Mouse (Mus musculus): ENCODE measurements around the gene Tmem63a. TPM values are rescaled to one million over a fixed set of nuclear protein-coding genes. Genes with fewer than 3 reads are reported as not detected.

Tmem63a gene
- total and polyA plus RNA-seq, 3 experiments: 0.89 to 3.0 (median 2.2) TPM

GRCm38 (mm10) chr1:181021488-181021865, 79.3 kb downstream of the Tmem63a start:
- Histone ChIP-seq H3K27me3 (replicated peaks) (peaks cover 28% of the 10 kb centered on the region), H3K4me3 (replicated peaks in 1 of 3; ENCODE audit: low read depth in 2 of 3, low read length in 2 of 3, poor library complexity in 1 of 3) (no peak overlapping the region), H3K4me2 (ENCODE audit: insufficient read depth, low read depth, poor library complexity, severe bottlenecking) (no peak overlapping the region), H3K27ac (ENCODE audit: insufficient read depth, low read depth) (no peak overlapping the region), H3K4me1 (ENCODE audit: control insufficient read depth in 1 of 2, insufficient read depth in 2 of 2) (peaks cover 0 to 5% of the 10 kb centered on the region in 2 experiments; a peak in 2 of 4 replicates), H3K9ac (ENCODE audit: insufficient read depth, low read depth) (no peak overlapping the region), H3K9me3 (replicated peaks; ENCODE audit: low read length) (peaks cover 3% of the 10 kb centered on the region), H3K36me3 (replicated peaks in 1 of 2; ENCODE audit: control insufficient read depth in 1 of 2, insufficient read depth in 1 of 2, low read length in 1 of 2) (no peaks in the 10 kb centered on the region), H3K79me2 (replicated peaks; ENCODE audit: control insufficient read depth, extremely low read depth, insufficient read depth, poor library complexity, severe bottlenecking) (no peaks in the 10 kb centered on the region)
- dilution Hi-C loops (cut with MboI; ENCODE audit: extremely low pct_ligation_motif_present, extremely low pct_unique_long_range_greater_than_20kb, low sequenced_read_pairs) (no loop called here), in situ Hi-C loops (cut with MboI; ENCODE audit: low pct_ligation_motif_present, low pct_unique_long_range_greater_than_20kb, low sequenced_read_pairs) (loop anchor here (5.0 to 25.0 kb wide), 2 partner anchors 34 to 516 kb away; no protein-coding TSS in a partner anchor)
- DNase-seq (ENCODE audit: extremely low read depth): no peak
- TF ChIP-seq GABPA (IDR thresholded peaks at IDR 0.05; ENCODE audit: insufficient replicate concordance, low read depth, low read length) (no peak), MAX (IDR thresholded peaks at IDR 0.05; ENCODE audit: low read length) (no peak), E2F4 (IDR thresholded peaks at IDR 0.05; ENCODE audit: insufficient replicate concordance, low read depth, low read length) (no peak), MXI1 (IDR thresholded peaks at IDR 0.05; ENCODE audit: low read depth, low read length) (no peak), HCFC1 (IDR thresholded peaks at IDR 0.05; ENCODE audit: low read depth, low read length) (no peak), CHD1 (IDR thresholded peaks at IDR 0.05; ENCODE audit: low read depth, low read length) (no peak), JUND (conservative IDR thresholded peaks at IDR 0.05; ENCODE audit: low read depth, low read length) (no peak), UBTF (IDR thresholded peaks at IDR 0.05; ENCODE audit: low read depth, low read length) (no peak), MAFK (IDR thresholded peaks at IDR 0.05; ENCODE audit: insufficient replicate concordance, low read length) (no peak), SMC3 (IDR thresholded peaks at IDR 0.05; ENCODE audit: low read depth, low read length) (no peak), JUN (IDR thresholded peaks at IDR 0.05; ENCODE audit: insufficient read depth, low read depth, low read length) (no peak), EP300 (IDR thresholded peaks at IDR 0.05; ENCODE audit: low read length) (no peak), USF1 (IDR thresholded peaks at IDR 0.05; ENCODE audit: low read depth, low read length) (no peak), ZC3H11A (IDR thresholded peaks at IDR 0.05; ENCODE audit: low read depth, low read length) (no peak), CHD2 (IDR thresholded peaks at IDR 0.05; ENCODE audit: low read length) (no peak)

DNA sequence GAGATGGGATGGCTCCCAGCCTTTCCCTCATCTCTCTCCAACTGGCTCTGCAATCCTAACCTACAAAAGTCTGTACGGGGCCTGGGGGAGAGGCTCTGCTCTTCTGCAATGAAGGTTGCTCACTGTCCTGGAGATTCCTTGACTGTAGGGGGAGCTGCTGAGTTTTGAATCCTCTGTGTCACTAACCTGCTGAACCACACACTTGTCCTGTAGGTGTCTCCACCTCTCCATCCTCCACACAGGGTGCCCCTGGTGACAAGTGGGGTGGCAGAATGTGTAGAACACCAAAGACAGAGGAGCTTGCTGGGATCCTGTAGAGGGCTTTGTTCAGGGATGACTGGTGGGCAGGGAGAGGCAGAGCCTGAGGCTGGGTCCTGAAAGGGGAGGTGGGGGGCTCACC, 80.1 kb downstream of the Tmem63a start:
- peaks cover 0 to 5% of the 10 kb centered on the region in 2 experiments; a peak in 2 of 4 replicates for H3K4me1 ChIP-seq (ENCODE audit: control insufficient read depth in 1 of 2, insufficient read depth in 2 of 2)
- H3K79me2 ChIP-seq (replicated peaks; ENCODE audit: control insufficient read depth, extremely low read depth, insufficient read depth, poor library complexity, severe bottlenecking): no peaks in the 10 kb centered on the region
- peaks cover 28% of the 10 kb centered on the region for H3K27me3 ChIP-seq (replicated peaks)
- no peak overlapping the region for H3K9ac ChIP-seq (ENCODE audit: insufficient read depth, low read depth)
- peaks cover 3% of the 10 kb centered on the region for H3K9me3 ChIP-seq (replicated peaks; ENCODE audit: low read length)
- no peak overlapping the region for H3K4me3 ChIP-seq (replicated peaks in 1 of 3; ENCODE audit: low read depth in 2 of 3, low read length in 2 of 3, poor library complexity in 1 of 3)
- DNase-seq (ENCODE audit: extremely low read depth): peak; percentile 85
- peak; percentile 60; the same call in 1 of the 2 replicates for TF ChIP-seq NELFE (IDR thresholded peaks at IDR 0.05; ENCODE audit: low read depth, low read length)
- no peak for TF ChIP-seq JUND (conservative IDR thresholded peaks at IDR 0.05; ENCODE audit: low read depth, low read length)
- TF ChIP-seq USF1 (IDR thresholded peaks at IDR 0.05; ENCODE audit: low read depth, low read length): no peak
- TF ChIP-seq SMC3 (IDR thresholded peaks at IDR 0.05; ENCODE audit: low read depth, low read length): peak; percentile 62
- TF ChIP-seq CTCF (conservative IDR thresholded peaks at IDR 0.05 in 1 of 2, IDR thresholded peaks at IDR 0.05 in 1 of 2; ENCODE audit: low read depth in 2 of 2, low read length in 2 of 2): peak; percentile 66 to 99; a peak in 3 of 4 replicates
- TF ChIP-seq RAD21 (IDR thresholded peaks at IDR 0.05; ENCODE audit: low read depth, low read length): peak; percentile 77
- TF ChIP-seq MYC (IDR thresholded peaks at IDR 0.05; ENCODE audit: low read depth, low read length): no peak
- TF ChIP-seq BHLHE40 (IDR thresholded peaks at IDR 0.05; ENCODE audit: low read depth, low read length): no peak
- H3K36me3 ChIP-seq (replicated peaks in 1 of 2; ENCODE audit: control insufficient read depth in 1 of 2, insufficient read depth in 1 of 2, low read length in 1 of 2): no peaks in the 10 kb centered on the region
- H3K27ac ChIP-seq (ENCODE audit: insufficient read depth, low read depth): no peak overlapping the region
- dilution Hi-C loops (cut with MboI; ENCODE audit: extremely low pct_ligation_motif_present, extremely low pct_unique_long_range_greater_than_20kb, low sequenced_read_pairs): no loop called here
- in situ Hi-C loops (cut with MboI; ENCODE audit: low pct_ligation_motif_present, low pct_unique_long_range_greater_than_20kb, low sequenced_read_pairs): loop anchor here (5.0 to 25.0 kb wide), 2 partner anchors 35 to 515 kb away; no protein-coding TSS in a partner anchor
- H3K4me2 ChIP-seq (ENCODE audit: insufficient read depth, low read depth, poor library complexity, severe bottlenecking): no peak overlapping the region

Other genes starting within 250 kb of the Tmem63a start
- gene Mixl1, start 245.3 kb upstream of the Tmem63a start, total RNA-seq (2012; rRNA removed): not detected in 2 replicates
- gene Mixl1, start 245.3 kb upstream of the Tmem63a start, total RNA-seq (2014; rRNA removed): not detected in 2 replicates
- gene Mixl1, start 245.3 kb upstream of the Tmem63a start, polyA plus RNA-seq (2012; ENCODE audit: insufficient read length, low read depth): not detected in 2 replicates
- 14.5 and 17.5 TPM in 2 replicates for gene Acbd3, start 216.3 kb upstream of the Tmem63a start, total RNA-seq (2012; rRNA removed)
- 22.1 and 23.5 TPM in 2 replicates for gene Acbd3, start 216.3 kb upstream of the Tmem63a start, total RNA-seq (2014; rRNA removed)
- gene Acbd3, start 216.3 kb upstream of the Tmem63a start, polyA plus RNA-seq (2012; ENCODE audit: insufficient read length, low read depth): 22.4 and 24.2 TPM in 2 replicates
- gene H3f3a, start 128.4 kb upstream of the Tmem63a start, total RNA-seq (2012; rRNA removed): 571 and 590 TPM in 2 replicates
- 1,420 and 1,540 TPM in 2 replicates for gene H3f3a, start 128.4 kb upstream of the Tmem63a start, total RNA-seq (2014; rRNA removed)
- 629 and 715 TPM in 2 replicates for gene H3f3a, start 128.4 kb upstream of the Tmem63a start, polyA plus RNA-seq (2012; ENCODE audit: insufficient read length, low read depth)
- gene Sde2, start 91.2 kb upstream of the Tmem63a start, total RNA-seq (2012; rRNA removed): 24.7 and 26.3 TPM in 2 replicates
- gene Sde2, start 91.2 kb upstream of the Tmem63a start, total RNA-seq (2014; rRNA removed): 25.1 and 28.0 TPM in 2 replicates
- 33.2 and 34.6 TPM in 2 replicates for gene Sde2, start 91.2 kb upstream of the Tmem63a start, polyA plus RNA-seq (2012; ENCODE audit: insufficient read length, low read depth)
- not detected in 2 replicates for gene Lefty2, start 49.2 kb upstream of the Tmem63a start, total RNA-seq (2012; rRNA removed)
- not detected in 2 replicates for gene Lefty2, start 49.2 kb upstream of the Tmem63a start, total RNA-seq (2014; rRNA removed)
- gene Lefty2, start 49.2 kb upstream of the Tmem63a start, polyA plus RNA-seq (2012; ENCODE audit: insufficient read length, low read depth): not detected in 2 replicates
- 131 and 158 TPM in 2 replicates for gene Pycr2, start 38.1 kb upstream of the Tmem63a start, total RNA-seq (2012; rRNA removed)
- gene Pycr2, start 38.1 kb upstream of the Tmem63a start, total RNA-seq (2014; rRNA removed): 119 and 133 TPM in 2 replicates
- gene Pycr2, start 38.1 kb upstream of the Tmem63a start, polyA plus RNA-seq (2012; ENCODE audit: insufficient read length, low read depth): 73.0 and 82.3 TPM in 2 replicates
- 0.17 TPM in 1 of 2 replicates, not detected in the other for gene Lefty1, start 7.3 kb upstream of the Tmem63a start, total RNA-seq (2012; rRNA removed)
- 0.14 TPM in 1 of 2 replicates, not detected in the other for gene Lefty1, start 7.3 kb upstream of the Tmem63a start, total RNA-seq (2014; rRNA removed)
- 0.15 TPM in 1 of 2 replicates, not detected in the other for gene Lefty1, start 7.3 kb upstream of the Tmem63a start, polyA plus RNA-seq (2012; ENCODE audit: insufficient read length, low read depth)
- 7.5 and 12.0 TPM in 2 replicates for gene Ephx1, start 78.6 kb downstream of the Tmem63a start, total RNA-seq (2012; rRNA removed)
- gene Ephx1, start 78.6 kb downstream of the Tmem63a start, total RNA-seq (2014; rRNA removed): 9.8 and 10.7 TPM in 2 replicates
- 20.7 and 21.5 TPM in 2 replicates for gene Ephx1, start 78.6 kb downstream of the Tmem63a start, polyA plus RNA-seq (2012; ENCODE audit: insufficient read length, low read depth)
- not detected in 2 replicates for gene 9130409I23Rik, start 108.9 kb downstream of the Tmem63a start, total RNA-seq (2012; rRNA removed)
- not detected in 2 replicates for gene 9130409I23Rik, start 108.9 kb downstream of the Tmem63a start, total RNA-seq (2014; rRNA removed)
- gene 9130409I23Rik, start 108.9 kb downstream of the Tmem63a start, polyA plus RNA-seq (2012; ENCODE audit: insufficient read length, low read depth): not detected in 2 replicates
- 19.9 and 22.1 TPM in 2 replicates for gene Nvl, start 201.9 kb downstream of the Tmem63a start, total RNA-seq (2012; rRNA removed)
- gene Nvl, start 201.9 kb downstream of the Tmem63a start, total RNA-seq (2014; rRNA removed): 27.1 and 30.3 TPM in 2 replicates
- gene Nvl, start 201.9 kb downstream of the Tmem63a start, polyA plus RNA-seq (2012; ENCODE audit: insufficient read length, low read depth): 36.0 and 38.4 TPM in 2 replicates
- gene Cnih4, start 202.3 kb downstream of the Tmem63a start, total RNA-seq (2012; rRNA removed): 24.2 and 28.9 TPM in 2 replicates
- gene Cnih4, start 202.3 kb downstream of the Tmem63a start, total RNA-seq (2014; rRNA removed): 34.9 and 39.1 TPM in 2 replicates
- gene Cnih4, start 202.3 kb downstream of the Tmem63a start, polyA plus RNA-seq (2012; ENCODE audit: insufficient read length, low read depth): 45.7 and 54.1 TPM in 2 replicates